Mouse (Mus musculus) stomach, embryonic 15.5 days (tissue): ENCODE results near the gene Mapre1. TPM values are rescaled to one million over a fixed set of nuclear protein-coding genes. Genes with fewer than 3 reads are reported as not detected.

Source experiments
- ATAC-seq: fragments of 200-750 bp; cut with Nextera tagmentation; 2 replicates; pipeline ENCODE4 v1.8.0; 2017; ENCODE audit warnings: low read depth, moderate number of reproducible peaks, moderate TSS enrichment; ENCODE audit not compliant: insufficient read depth, low FRiP score
- H3K27ac ChIP-seq: fragments of 300-500 bp; sonication (generic); 2 replicates; pipeline ENCODE4 v1.5.1; 2015; ENCODE audit warnings: mild to moderate bottlenecking, inconsistent platforms
- H3K27me3 ChIP-seq: fragments of 300-500 bp; sonication (generic); replicated peaks from 2 replicates; pipeline ENCODE4 v1.6.1; 2015; ENCODE audit warnings: inconsistent platforms
- H3K36me3 ChIP-seq: fragments of 300-500 bp; sonication (generic); 2 replicates; pipeline ENCODE4 v1.6.1; 2015; ENCODE audit warnings: inconsistent platforms
- H3K4me1 ChIP-seq: fragments of 300-500 bp; sonication (generic); 2 replicates; pipeline ENCODE4 v1.6.1; 2015; ENCODE audit warnings: inconsistent platforms
- H3K4me2 ChIP-seq: fragments of 300-500 bp; sonication (generic); 2 replicates; pipeline ENCODE4 v1.6.1; 2015; ENCODE audit warnings: mild to moderate bottlenecking, inconsistent platforms
- H3K4me3 ChIP-seq: fragments of 300-500 bp; sonication (generic); replicated peaks from 2 replicates; pipeline ENCODE4 v1.5.1; 2015; ENCODE audit warnings: inconsistent platforms
- H3K9ac ChIP-seq: fragments of 300-500 bp; sonication (generic); 2 replicates; pipeline ENCODE4 v1.6.1; 2015; ENCODE audit warnings: inconsistent platforms
- H3K9me3 ChIP-seq: fragments of 300-500 bp; sonication (generic); 2 replicates; pipeline ENCODE4 v1.6.1; 2016; ENCODE audit warnings: inconsistent platforms
- WGBS: fragments of 180-500 bp; shearing (Covaris S2); methylation state at CpG from one replicate; pipeline ENCODE4 v1.1.7; 2015; 5-methylcytosine and 5-hydroxymethylcytosine counted together
- polyA plus RNA-seq: library from polyadenylated mRNA; unstranded; fragments of >200 nt; fragmentation: Nextera tagmentation; extraction: Ambion mirVana; gene quantifications from 2 replicates; pipeline ENCODE4 v1.2.1, GENCODE M21; 2015

Gene Mapre1
- polyA plus RNA-seq, 1 experiment from 2014 or later = 225 TPM

GRCm38 (mm10) chr2:153724871-153725270, 16.2 kb upstream of the Mapre1 start:
- H3K27me3 ChIP-seq = no peaks in the 10 kb centered on the region
- H3K27ac ChIP-seq = no peak overlapping the region
- H3K36me3 ChIP-seq = no peaks in the 10 kb centered on the region
- no peak overlapping the region for H3K4me3 ChIP-seq
- H3K9ac ChIP-seq = no peak overlapping the region
- H3K4me1 ChIP-seq = no peaks in the 10 kb centered on the region
- no peaks in the 10 kb centered on the region for H3K9me3 ChIP-seq
- WGBS = 70% methylated on average over 2 of the region's 2 CpGs
- ATAC-seq = no peak
- no peak overlapping the region for H3K4me2 ChIP-seq

DNA sequence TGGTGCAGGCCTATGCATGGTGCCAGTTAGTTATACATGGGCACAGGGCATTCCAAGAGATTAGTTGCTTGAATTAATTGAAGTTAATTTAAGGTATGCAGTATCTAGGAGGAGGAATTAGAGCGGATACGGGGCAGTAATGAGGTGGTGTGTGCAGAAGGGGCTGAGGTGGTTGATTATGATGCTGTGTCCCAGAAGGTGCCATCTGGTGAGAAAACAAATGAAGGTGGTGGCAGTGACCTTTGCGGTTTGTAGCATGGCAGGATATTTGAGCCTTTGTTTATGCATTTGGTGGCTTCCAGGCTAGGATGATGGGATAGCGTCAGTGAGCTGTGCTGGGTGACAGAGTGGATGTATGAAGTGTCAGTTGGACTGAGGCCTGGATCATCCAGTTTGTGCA, 15.8 kb upstream of the Mapre1 start:
- Histone ChIP-seq H3K4me3 (no peak overlapping the region), H3K27me3 (no peaks in the 10 kb centered on the region), H3K4me2 (no peak overlapping the region), H3K4me1 (no peaks in the 10 kb centered on the region), H3K9ac (no peak overlapping the region), H3K36me3 (no peaks in the 10 kb centered on the region), H3K27ac (no peak overlapping the region), H3K9me3 (no peaks in the 10 kb centered on the region)
- WGBS = 84% methylated on average over 4 of the region's 4 CpGs
- ATAC-seq = no peak

- H3K27ac ChIP-seq = no peak overlapping the region
- H3K9me3 ChIP-seq = no peaks in the 10 kb centered on the region
- WGBS = 77% methylated on average over 4 of the region's 4 CpGs
- H3K4me2 ChIP-seq = no peak overlapping the region
- ATAC-seq = no peak
- no peaks in the 10 kb centered on the region for H3K4me1 ChIP-seq
- no peaks in the 10 kb centered on the region for H3K36me3 ChIP-seq
- no peaks in the 10 kb centered on the region for H3K27me3 ChIP-seq
- no peak overlapping the region for H3K9ac ChIP-seq
- no peak overlapping the region for H3K4me3 ChIP-seq
Observed at GRCm38 (mm10) chr2:153734033-153734432, 7.0 kb upstream of the Mapre1 start.

DNA sequence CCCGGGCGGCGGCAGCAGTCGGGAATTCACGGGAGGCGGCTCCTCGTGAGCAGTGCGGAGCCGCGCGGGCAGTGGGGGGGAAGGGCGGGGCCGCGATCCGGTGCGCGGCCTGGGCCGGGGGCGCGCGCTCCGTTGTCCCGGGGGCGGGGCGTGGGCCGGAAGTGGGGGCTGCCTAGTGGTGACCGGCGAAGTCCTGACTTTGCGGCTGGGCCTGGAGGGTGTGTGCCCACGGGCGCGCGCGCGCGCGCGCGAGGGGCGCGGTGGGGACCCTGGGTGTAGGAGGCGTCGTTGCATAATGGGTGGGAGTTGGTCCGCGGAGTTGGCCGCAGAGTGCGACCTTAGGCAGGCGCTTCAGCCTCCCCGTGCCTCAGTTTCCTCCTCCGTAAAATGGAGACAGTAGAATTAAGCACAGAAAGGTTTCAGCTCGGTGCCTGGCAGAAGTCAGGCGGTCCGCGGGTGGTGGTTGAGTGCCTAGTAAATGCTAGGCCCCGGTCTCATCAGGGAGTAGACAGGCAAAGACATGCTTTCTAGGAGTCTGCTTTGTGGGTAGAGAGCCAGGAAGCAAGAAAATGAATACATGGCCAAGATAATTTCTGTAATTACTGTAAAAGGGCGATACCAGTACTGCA, 477 bp downstream of the Mapre1 start:
- Histone ChIP-seq H3K36me3 (0 out of 2 replicates have a peak, but pooled peaks cover 2% of the 10 kb centered on the region), H3K27me3 (no peaks in the 10 kb centered on the region), H3K4me1 (peaks cover 14% of the 10 kb centered on the region; the same call in 1 of the 2 replicates), H3K9ac (peak overlapping the region; percentile 90), H3K27ac (peak overlapping the region; percentile 95), H3K9me3 (no peaks in the 10 kb centered on the region), H3K4me2 (peak overlapping the region; percentile 72), H3K4me3 (peak overlapping the region; percentile 87)
- ATAC-seq = peak; percentile 79
- WGBS = 2% methylated on average over 40 of the region's 56 CpGs

GRCm38 (mm10) chr2:153747994-153748393, 6.9 kb downstream of the Mapre1 start:
- H3K4me1 ChIP-seq = 0 out of 2 replicates have a peak, but pooled peaks cover 4% of the 10 kb centered on the region
- H3K27ac ChIP-seq = no peak overlapping the region
- H3K36me3 ChIP-seq = peaks cover 21% of the 10 kb centered on the region
- no peaks in the 10 kb centered on the region for H3K9me3 ChIP-seq
- H3K4me2 ChIP-seq = no peak overlapping the region
- no peak overlapping the region for H3K9ac ChIP-seq
- no peak overlapping the region for H3K4me3 ChIP-seq
- ATAC-seq = no peak
- no peaks in the 10 kb centered on the region for H3K27me3 ChIP-seq

GRCm38 (mm10) chr2:153750363-153750762, 9.3 kb downstream of the Mapre1 start:
- no peak for ATAC-seq
- peaks cover 21% of the 10 kb centered on the region for H3K36me3 ChIP-seq
- no peak overlapping the region for H3K4me2 ChIP-seq
- H3K9ac ChIP-seq = no peak overlapping the region
- no peaks in the 10 kb centered on the region for H3K9me3 ChIP-seq
- WGBS = 81% methylated on average over 2 of the region's 2 CpGs
- H3K4me1 ChIP-seq = no peaks in the 10 kb centered on the region
- H3K27me3 ChIP-seq = no peaks in the 10 kb centered on the region
- H3K27ac ChIP-seq = no peak overlapping the region
- H3K4me3 ChIP-seq = no peak overlapping the region

- H3K4me2 ChIP-seq = no peak overlapping the region
- no peaks in the 10 kb centered on the region for H3K4me1 ChIP-seq
- no peak overlapping the region for H3K4me3 ChIP-seq
- H3K9me3 ChIP-seq = no peaks in the 10 kb centered on the region
- H3K9ac ChIP-seq = no peak overlapping the region
- peaks cover 39% of the 10 kb centered on the region for H3K36me3 ChIP-seq
- H3K27me3 ChIP-seq = no peaks in the 10 kb centered on the region
- ATAC-seq = no peak
- 88% methylated on average over 5 of the region's 5 CpGs for WGBS
- no peak overlapping the region for H3K27ac ChIP-seq
Observed at GRCm38 (mm10) chr2:153762121-153762520, 21.0 kb downstream of the Mapre1 start.

DNA sequence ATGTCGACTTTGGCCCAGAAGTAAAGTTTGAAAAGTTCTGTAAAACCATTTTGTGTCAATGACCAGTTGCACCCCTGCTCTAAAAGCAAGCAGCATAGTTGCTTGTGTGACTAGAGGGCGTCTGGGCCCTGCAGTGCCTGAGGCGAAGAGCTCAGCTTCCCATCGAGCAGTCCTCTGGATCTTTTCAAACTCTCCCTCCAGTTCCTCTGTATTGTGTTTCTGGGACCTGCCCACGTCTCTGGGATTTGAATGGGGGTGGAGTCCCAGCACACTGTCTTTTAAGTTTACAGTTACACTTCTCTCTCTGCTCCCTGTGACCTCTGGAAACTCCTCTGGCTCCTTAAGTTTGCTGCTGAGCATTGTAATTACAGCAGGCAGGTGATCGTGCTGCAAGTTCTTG, 26.4 kb downstream of the Mapre1 start:
- no peaks in the 10 kb centered on the region for H3K4me1 ChIP-seq
- ATAC-seq = no peak
- H3K4me3 ChIP-seq = no peak overlapping the region
- no peaks in the 10 kb centered on the region for H3K27me3 ChIP-seq
- no peak overlapping the region for H3K9ac ChIP-seq
- H3K27ac ChIP-seq = no peak overlapping the region
- peaks cover 19% of the 10 kb centered on the region for H3K36me3 ChIP-seq
- H3K9me3 ChIP-seq = no peaks in the 10 kb centered on the region
- no peak overlapping the region for H3K4me2 ChIP-seq
- 58% methylated on average over 6 of the region's 6 CpGs for WGBS

DNA sequence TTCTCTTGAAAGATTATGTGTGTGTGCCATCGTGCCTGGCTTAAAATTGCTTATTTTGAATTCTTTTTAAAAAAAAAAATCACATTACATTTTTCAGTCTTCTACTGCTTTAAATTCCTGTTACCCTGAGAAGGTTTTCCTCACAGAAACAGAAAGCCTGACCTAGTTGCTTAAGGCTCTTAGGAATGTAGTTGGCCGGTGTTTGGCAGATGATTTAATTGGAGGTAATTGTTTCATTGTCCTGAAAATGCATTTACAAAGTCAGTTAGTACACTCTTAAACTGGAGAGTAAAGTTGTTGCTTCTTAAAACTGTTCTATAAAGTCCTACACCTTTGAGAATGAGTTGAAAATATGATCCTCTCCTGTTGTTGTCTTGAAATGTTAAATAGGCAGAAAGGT, 27.8 kb downstream of the Mapre1 start:
- H3K27me3 ChIP-seq = no peaks in the 10 kb centered on the region
- H3K4me3 ChIP-seq = no peak overlapping the region
- no peak overlapping the region for H3K27ac ChIP-seq
- no peaks in the 10 kb centered on the region for H3K9me3 ChIP-seq
- ATAC-seq = no peak
- no peaks in the 10 kb centered on the region for H3K4me1 ChIP-seq
- peaks cover 23% of the 10 kb centered on the region for H3K36me3 ChIP-seq
- WGBS = 84% methylated on average over 2 of the region's 2 CpGs
- no peak overlapping the region for H3K4me2 ChIP-seq
- no peak overlapping the region for H3K9ac ChIP-seq

DNA sequence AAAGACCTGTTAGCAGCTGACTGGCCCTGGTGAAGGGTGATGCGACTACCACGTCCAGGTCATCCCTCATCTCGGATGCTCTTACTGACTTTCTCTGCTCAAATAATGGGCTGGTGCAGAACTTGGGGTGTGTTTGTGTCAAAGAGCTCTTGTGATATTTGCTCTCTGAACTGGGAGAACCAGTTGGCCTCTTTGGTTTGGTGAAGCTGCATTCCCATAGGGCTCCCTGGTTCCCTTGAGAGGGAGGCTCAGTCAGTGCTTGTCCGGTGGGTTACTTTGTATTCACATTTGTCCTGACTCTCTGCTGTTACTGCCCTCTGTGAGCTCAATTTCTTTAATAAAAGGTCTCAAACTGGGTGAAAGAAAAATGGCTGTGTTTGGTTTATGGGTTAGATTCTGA, 31.9 kb downstream of the Mapre1 start:
- H3K4me1 ChIP-seq = no peaks in the 10 kb centered on the region
- H3K27me3 ChIP-seq = no peaks in the 10 kb centered on the region
- H3K4me3 ChIP-seq = no peak overlapping the region
- H3K27ac ChIP-seq = no peak overlapping the region
- ATAC-seq = no peak
- 0 out of 2 replicates have a peak, but pooled peaks cover 5% of the 10 kb centered on the region for H3K36me3 ChIP-seq
- H3K9ac ChIP-seq = no peak overlapping the region
- WGBS = 78% methylated on average over 4 of the region's 4 CpGs
- no peak overlapping the region for H3K4me2 ChIP-seq
- H3K9me3 ChIP-seq = no peaks in the 10 kb centered on the region

DNA sequence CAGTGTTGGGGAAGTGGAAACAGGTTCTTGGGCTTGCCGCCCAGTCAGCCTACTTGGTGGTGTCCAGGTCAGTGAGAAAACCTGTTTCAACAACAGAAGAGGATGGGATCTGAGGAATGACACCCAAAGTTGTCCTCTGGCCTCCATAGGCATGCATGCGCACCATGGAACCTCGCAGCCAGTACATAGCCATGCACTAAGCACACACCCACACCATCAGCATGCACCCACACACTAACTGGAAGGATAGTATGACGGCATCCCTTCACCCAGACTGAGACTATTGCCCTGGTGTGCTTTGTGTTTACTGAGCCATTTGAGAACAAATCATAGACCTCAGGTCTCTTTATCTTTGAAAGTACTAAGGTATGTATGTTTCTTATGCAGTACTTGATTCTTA, 34.4 kb downstream of the Mapre1 start:
- H3K27me3 ChIP-seq = no peaks in the 10 kb centered on the region
- H3K9me3 ChIP-seq = no peaks in the 10 kb centered on the region
- no peak overlapping the region for H3K4me2 ChIP-seq
- no peak overlapping the region for H3K9ac ChIP-seq
- 0 out of 2 replicates have a peak, but pooled peaks cover 5% of the 10 kb centered on the region for H3K36me3 ChIP-seq
- 95% methylated on average over 4 of the region's 4 CpGs for WGBS
- no peak overlapping the region for H3K27ac ChIP-seq
- ATAC-seq = no peak
- no peak overlapping the region for H3K4me3 ChIP-seq
- 0 out of 2 replicates have a peak, but pooled peaks cover 7% of the 10 kb centered on the region for H3K4me1 ChIP-seq

- Histone ChIP-seq H3K9ac (0 out of 2 replicates have a peak overlapping the region, but pooled peaks have one; percentile 16), H3K4me3 (peak overlapping the region; percentile 40), H3K27ac (no peak overlapping the region; the same call in 1 of the 2 replicates)
Observed at GRCm38 (mm10) chr2:153778638-153779362, 37.7 kb downstream of the Mapre1 start.

More at GRCm38 (mm10) chr2:153778638-153779362, 37.7 kb downstream of the Mapre1 start:
- 11% methylated on average over 24 of the region's 24 CpGs for WGBS
- no peaks in the 10 kb centered on the region for H3K27me3 ChIP-seq
- H3K4me1 ChIP-seq = 0 out of 2 replicates have a peak, but pooled peaks cover 7% of the 10 kb centered on the region
- H3K36me3 ChIP-seq = 0 out of 2 replicates have a peak, but pooled peaks cover 1% of the 10 kb centered on the region
- H3K9me3 ChIP-seq = no peaks in the 10 kb centered on the region
- H3K4me2 ChIP-seq = peak overlapping the region; percentile 86
- peak; percentile 86; the same call in 1 of the 2 replicates for ATAC-seq
